Mouse (Mus musculus) intestine, embryonic 15.5 days (tissue): ENCODE measurements around the gene Sfn. TPM values are rescaled to one million over a fixed set of nuclear protein-coding genes. Genes with fewer than 3 reads are reported as not detected.

Experiments used
- ATAC-seq: fragments of 200-750 bp; cut with Nextera tagmentation; 2 replicates; pipeline ENCODE4 v1.8.0; 2017; ENCODE audit warnings: moderate TSS enrichment, moderate library complexity
- H3K27ac ChIP-seq: fragments of 300-500 bp; sonication (generic); 2 replicates; pipeline ENCODE4 v1.5.1; 2015; ENCODE audit warnings: mild to moderate bottlenecking, inconsistent platforms
- H3K27me3 ChIP-seq: fragments of 300-500 bp; sonication (generic); replicated peaks from 2 replicates; pipeline ENCODE4 v1.6.1; 2015; ENCODE audit warnings: inconsistent platforms
- H3K36me3 ChIP-seq: fragments of 300-500 bp; sonication (generic); 2 replicates; pipeline ENCODE4 v1.6.1; 2015; ENCODE audit warnings: inconsistent platforms
- H3K4me1 ChIP-seq: fragments of 300-500 bp; sonication (generic); replicated peaks from 2 replicates; pipeline ENCODE4 v1.6.1; 2015; ENCODE audit warnings: inconsistent platforms
- H3K4me2 ChIP-seq: fragments of 300-500 bp; sonication (generic); replicated peaks from 2 replicates; pipeline ENCODE4 v1.6.1; 2015; ENCODE audit warnings: mild to moderate bottlenecking, inconsistent platforms
- H3K4me3 ChIP-seq: fragments of 300-500 bp; sonication (generic); replicated peaks from 2 replicates; pipeline ENCODE4 v1.5.1; 2015; ENCODE audit warnings: inconsistent platforms
- H3K9ac ChIP-seq: fragments of 300-500 bp; sonication (generic); 2 replicates; pipeline ENCODE4 v1.6.1; 2015; ENCODE audit warnings: inconsistent platforms
- H3K9me3 ChIP-seq: fragments of 300-500 bp; sonication (generic); 2 replicates; pipeline ENCODE4 v1.6.1; 2016; ENCODE audit warnings: inconsistent platforms
- WGBS: fragments of 180-500 bp; shearing (Covaris S2); methylation state at CpG from one replicate; pipeline ENCODE4 v1.1.7; 2015; 5-methylcytosine and 5-hydroxymethylcytosine counted together
- polyA plus RNA-seq: library from polyadenylated mRNA; unstranded; fragments of >200 nt; fragmentation: Nextera tagmentation; extraction: Ambion mirVana; gene quantifications from 2 replicates; pipeline ENCODE4 v1.2.1, GENCODE M21; 2015

Gene Sfn
- polyA plus RNA-seq, 1 experiment from 2014 or later, result 47.4 TPM

DNA sequence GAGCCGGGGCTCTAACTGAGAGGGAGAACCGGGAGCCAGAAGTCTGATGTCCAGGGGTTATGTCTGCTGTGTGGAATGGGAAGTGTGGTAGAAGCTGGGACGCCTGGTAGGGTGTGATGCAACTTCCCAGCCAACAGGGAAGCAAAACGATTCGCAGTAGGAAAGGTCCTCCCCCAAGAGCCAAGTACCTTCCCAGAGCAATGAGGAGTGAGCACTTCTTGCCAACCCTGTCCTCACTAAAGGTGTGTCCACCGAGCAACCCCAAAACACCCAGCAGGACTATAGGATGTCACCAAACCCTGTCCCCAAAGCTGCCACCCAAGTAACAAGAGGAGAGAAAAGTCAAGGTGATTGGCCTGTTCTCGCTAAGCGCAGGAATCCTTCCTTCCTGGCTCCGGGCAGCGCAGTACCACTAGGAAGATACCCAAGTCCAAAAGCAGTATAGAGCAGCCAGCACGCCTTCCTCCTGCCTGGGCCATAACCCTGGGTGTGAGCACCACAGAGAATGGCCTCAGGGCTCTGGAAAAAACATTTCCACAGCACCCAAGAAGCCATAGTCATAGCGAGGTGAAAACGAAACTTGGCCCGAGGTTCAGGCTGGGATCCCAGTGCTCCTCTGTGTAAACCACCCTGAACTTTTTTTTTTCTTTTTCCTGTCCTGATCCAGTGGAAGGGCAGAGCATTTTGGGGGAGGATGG lies 29.3 kb upstream of the Sfn start:
- Histone ChIP-seq H3K4me2 (peak overlapping the region; percentile 89), H3K9me3 (no peaks in the 10 kb centered on the region), H3K27ac (no peak overlapping the region), H3K4me1 (peaks cover 10% of the 10 kb centered on the region), H3K4me3 (no peak overlapping the region), H3K27me3 (no peaks in the 10 kb centered on the region), H3K9ac (no peak overlapping the region), H3K36me3 (no peaks in the 10 kb centered on the region)
- 74% methylated on average over 14 of the region's 14 CpGs for WGBS
- ATAC-seq, result no peak

DNA sequence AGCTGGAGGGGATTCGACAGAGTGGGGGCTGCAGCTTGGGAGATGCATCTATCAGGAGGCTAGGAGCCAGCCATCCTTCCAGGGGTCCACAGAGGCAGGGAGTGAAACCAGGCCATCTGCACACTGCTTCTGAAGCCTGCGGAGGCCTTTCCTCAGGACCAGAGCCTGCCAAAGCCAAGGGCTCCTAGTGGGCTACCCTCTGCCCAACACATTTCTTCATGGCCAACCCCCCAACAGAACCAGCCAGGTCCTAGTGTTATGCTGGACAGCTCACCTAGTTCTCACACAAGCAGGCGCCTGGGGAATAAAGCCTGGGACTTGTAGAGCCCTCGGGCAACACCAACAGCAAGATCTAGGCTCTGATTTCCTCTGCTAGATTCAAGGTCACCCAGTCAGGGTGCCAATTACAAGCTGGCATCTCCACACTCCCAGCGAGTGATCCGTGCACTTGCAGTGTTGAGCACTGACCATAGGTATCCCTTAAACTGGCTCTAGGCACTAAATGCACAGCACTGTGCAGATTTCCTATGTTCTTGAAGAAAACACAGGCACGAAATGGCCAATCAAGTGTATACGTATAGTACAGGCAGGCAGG lies 28.5 kb upstream of the Sfn start:
- H3K27ac ChIP-seq, result no peak overlapping the region
- no peak for ATAC-seq
- no peak overlapping the region for H3K4me2 ChIP-seq
- H3K27me3 ChIP-seq, result no peaks in the 10 kb centered on the region
- H3K9me3 ChIP-seq, result no peaks in the 10 kb centered on the region
- H3K36me3 ChIP-seq, result no peaks in the 10 kb centered on the region
- WGBS, result 88% methylated on average over 8 of the region's 8 CpGs
- H3K4me1 ChIP-seq, result peaks cover 10% of the 10 kb centered on the region
- H3K4me3 ChIP-seq, result no peak overlapping the region
- no peak overlapping the region for H3K9ac ChIP-seq

DNA sequence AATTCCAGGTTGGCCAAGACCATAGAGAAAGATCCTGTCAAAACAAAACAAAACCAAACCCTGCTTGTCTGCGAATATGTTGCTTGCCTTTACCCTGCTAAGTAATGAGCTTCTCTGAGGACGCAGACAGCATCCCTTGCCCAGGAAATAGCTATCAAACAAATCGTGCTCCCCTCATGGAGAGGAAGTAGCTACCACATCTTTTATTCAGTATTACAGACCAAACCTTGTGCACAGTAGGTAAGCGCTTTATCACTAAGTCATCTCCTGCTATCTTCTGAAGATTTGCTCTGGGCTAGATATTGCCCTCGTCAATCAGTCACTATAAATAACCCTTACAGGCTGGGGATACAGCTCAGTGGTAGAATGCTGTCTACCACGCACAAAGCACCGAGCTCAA lies 27.2 kb upstream of the Sfn start:
- Histone ChIP-seq H3K4me3 (no peak overlapping the region), H3K36me3 (0 out of 2 replicates have a peak, but pooled peaks cover 3% of the 10 kb centered on the region), H3K27ac (no peak overlapping the region), H3K4me2 (no peak overlapping the region), H3K27me3 (no peaks in the 10 kb centered on the region), H3K9ac (no peak overlapping the region), H3K9me3 (no peaks in the 10 kb centered on the region), H3K4me1 (peaks cover 10% of the 10 kb centered on the region)
- WGBS, result 82% methylated on average over 7 of the region's 7 CpGs
- ATAC-seq, result no peak

DNA sequence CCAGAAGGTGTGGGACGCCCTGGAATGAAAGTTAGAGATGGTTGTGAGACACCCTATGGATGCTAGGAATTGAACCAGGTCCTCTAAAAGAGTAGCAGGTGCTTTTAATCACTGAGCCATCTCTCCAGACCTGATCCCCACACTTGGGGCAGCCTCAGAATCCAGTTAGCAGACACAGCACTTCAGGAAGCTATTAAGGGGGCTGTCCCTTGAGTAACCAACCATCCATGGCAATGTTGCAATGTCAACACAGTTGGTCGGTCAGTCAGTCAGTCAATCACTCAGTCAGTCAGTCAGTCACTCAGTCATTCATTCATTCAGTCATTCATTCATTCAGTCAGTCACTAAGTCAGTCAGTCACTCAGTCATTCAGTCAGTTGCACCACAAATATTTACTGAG lies 26.5 kb upstream of the Sfn start:
- H3K4me3 ChIP-seq, result no peak overlapping the region
- H3K27me3 ChIP-seq, result no peaks in the 10 kb centered on the region
- ATAC-seq, result no peak
- H3K36me3 ChIP-seq, result 0 out of 2 replicates have a peak, but pooled peaks cover 3% of the 10 kb centered on the region
- no peak overlapping the region for H3K27ac ChIP-seq
- H3K4me2 ChIP-seq, result no peak overlapping the region
- peaks cover 10% of the 10 kb centered on the region for H3K4me1 ChIP-seq
- H3K9ac ChIP-seq, result no peak overlapping the region
- WGBS, result 79% methylated on average over 2 of the region's 2 CpGs
- no peaks in the 10 kb centered on the region for H3K9me3 ChIP-seq

DNA sequence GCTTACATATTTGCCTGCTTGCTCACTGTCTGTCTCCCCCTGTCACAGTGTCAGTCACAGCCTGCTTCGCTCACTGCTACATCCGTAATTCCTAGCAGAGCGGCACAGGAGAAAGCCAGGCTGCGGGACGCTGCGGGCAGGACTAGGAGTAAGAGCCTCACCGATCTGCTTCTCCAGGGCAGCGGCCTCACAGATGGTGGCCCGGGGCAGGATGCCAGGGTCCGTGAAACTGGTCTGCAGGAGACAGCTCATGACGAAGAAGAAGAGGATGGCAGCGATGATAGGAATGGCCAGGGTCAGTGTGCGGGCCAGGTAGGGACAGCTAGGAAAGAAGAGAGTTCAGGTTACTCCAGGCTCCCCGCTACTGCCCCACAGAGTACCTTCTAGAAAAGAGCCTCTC lies 25.1 kb upstream of the Sfn start:
- H3K36me3 ChIP-seq, result 0 out of 2 replicates have a peak, but pooled peaks cover 3% of the 10 kb centered on the region
- peaks cover 3% of the 10 kb centered on the region for H3K4me1 ChIP-seq
- H3K27ac ChIP-seq, result no peak overlapping the region
- 96% methylated on average over 14 of the region's 14 CpGs for WGBS
- H3K4me3 ChIP-seq, result no peak overlapping the region
- ATAC-seq, result no peak
- H3K4me2 ChIP-seq, result no peak overlapping the region
- no peaks in the 10 kb centered on the region for H3K9me3 ChIP-seq
- H3K27me3 ChIP-seq, result no peaks in the 10 kb centered on the region
- H3K9ac ChIP-seq, result no peak overlapping the region

DNA sequence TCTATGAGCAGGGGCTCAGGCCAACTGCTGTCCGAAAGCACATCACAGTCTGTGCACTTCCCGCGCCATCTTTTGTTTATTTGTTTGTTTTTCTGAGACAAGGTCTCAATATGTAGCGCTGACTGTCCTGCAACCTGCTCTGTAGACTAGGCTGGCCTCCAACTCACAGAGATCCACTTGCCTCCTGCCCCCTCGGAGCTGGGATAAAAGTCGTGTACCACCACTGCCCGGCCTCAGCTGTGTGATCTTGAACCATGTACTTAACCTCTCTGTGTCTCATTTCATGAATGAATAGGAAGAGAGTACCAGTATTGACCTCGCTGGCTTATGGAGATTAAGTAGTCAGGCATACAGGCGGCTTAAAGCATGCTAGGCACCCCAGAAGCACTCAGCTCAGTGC lies 24.7 kb upstream of the Sfn start:
- Histone ChIP-seq H3K27ac (no peak overlapping the region), H3K4me3 (no peak overlapping the region), H3K4me1 (no peaks in the 10 kb centered on the region; the same call in 1 of the 2 replicates), H3K4me2 (no peak overlapping the region), H3K9ac (no peak overlapping the region), H3K36me3 (0 out of 2 replicates have a peak, but pooled peaks cover 3% of the 10 kb centered on the region), H3K9me3 (no peaks in the 10 kb centered on the region), H3K27me3 (no peaks in the 10 kb centered on the region)
- ATAC-seq, result no peak
- 93% methylated on average over 9 of the region's 9 CpGs for WGBS

DNA sequence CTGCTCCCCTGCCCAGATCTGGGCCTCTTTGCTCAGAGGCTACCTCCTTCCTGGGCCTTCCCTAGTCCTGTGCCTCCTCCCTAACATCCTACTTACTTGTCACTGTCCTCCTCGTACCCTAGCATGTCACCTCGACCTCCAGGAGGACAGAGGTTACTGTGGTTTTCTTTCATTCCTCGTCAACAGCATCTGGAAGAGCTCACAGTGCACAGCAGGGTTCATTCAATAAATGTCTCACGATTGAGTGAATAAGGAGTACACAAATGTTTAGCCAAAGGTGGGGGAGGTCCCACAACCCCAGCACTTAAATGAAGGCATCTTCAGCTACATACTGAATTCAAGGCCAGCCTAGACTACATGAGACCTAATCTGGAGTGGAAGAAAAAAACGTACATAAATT lies 24.3 kb upstream of the Sfn start:
- WGBS, result 74% methylated on average over 5 of the region's 5 CpGs
- no peak overlapping the region for H3K4me3 ChIP-seq
- no peak for ATAC-seq
- no peaks in the 10 kb centered on the region for H3K9me3 ChIP-seq
- H3K27ac ChIP-seq, result 0 out of 2 replicates have a peak overlapping the region, but pooled peaks have one; percentile 3
- 0 out of 2 replicates have a peak, but pooled peaks cover 3% of the 10 kb centered on the region for H3K36me3 ChIP-seq
- H3K4me1 ChIP-seq, result no peaks in the 10 kb centered on the region; the same call in 1 of the 2 replicates
- H3K9ac ChIP-seq, result no peak overlapping the region
- H3K4me2 ChIP-seq, result no peak overlapping the region
- H3K27me3 ChIP-seq, result no peaks in the 10 kb centered on the region

DNA sequence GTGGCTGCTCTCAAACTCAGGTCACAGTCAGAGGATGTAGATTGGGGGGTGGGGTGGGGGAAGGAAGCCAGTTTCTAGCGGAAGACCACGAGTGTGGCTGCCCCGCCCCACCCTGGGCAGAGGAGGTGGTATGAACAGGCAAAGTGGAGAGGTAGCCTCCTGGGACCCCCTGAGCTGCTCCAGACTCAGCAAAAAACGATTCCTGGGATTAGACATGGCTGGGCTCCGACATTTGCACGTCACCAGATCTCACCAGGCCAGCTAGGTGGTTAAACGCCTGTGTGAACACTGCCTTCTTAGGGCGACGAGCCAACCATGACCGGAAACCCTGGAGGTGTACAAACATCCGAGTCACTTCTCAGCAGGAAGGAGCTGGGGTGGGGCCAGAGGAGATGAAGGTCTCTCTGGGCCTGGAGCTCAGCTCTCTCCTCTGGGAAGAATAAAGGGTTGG lies 23.7 kb upstream of the Sfn start:
- Histone ChIP-seq H3K4me2 (no peak overlapping the region), H3K36me3 (0 out of 2 replicates have a peak, but pooled peaks cover 3% of the 10 kb centered on the region), H3K4me3 (no peak overlapping the region), H3K9ac (no peak overlapping the region), H3K27ac (0 out of 2 replicates have a peak overlapping the region, but pooled peaks have one; percentile 3), H3K9me3 (no peaks in the 10 kb centered on the region), H3K4me1 (no peaks in the 10 kb centered on the region), H3K27me3 (no peaks in the 10 kb centered on the region)
- 73% methylated on average over 11 of the region's 11 CpGs for WGBS
- 0 out of 2 replicates have a peak, but pooled peaks have one; percentile 23 for ATAC-seq

DNA sequence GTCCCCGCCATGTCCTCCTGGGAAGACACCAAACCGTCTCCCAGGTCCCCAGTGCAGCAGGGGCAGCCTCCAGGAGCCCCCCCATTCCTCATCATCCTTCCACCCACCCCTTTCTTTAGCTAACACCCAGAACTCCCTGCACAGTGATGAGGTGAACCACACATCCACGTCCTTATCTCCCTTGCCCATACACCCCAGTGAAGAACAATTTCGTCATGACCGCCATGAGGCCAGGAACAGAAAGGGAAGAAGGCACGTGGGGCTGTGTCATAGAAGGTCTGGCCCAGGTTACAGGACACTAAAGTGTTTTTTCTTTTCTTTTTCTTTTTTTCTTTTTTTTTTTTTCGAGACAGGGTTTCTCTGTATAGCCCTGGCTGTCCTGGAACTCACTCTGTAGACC lies 22.9 kb upstream of the Sfn start:
- Histone ChIP-seq H3K4me2 (no peak overlapping the region), H3K36me3 (0 out of 2 replicates have a peak, but pooled peaks cover 3% of the 10 kb centered on the region), H3K27me3 (no peaks in the 10 kb centered on the region), H3K9me3 (no peaks in the 10 kb centered on the region), H3K4me1 (no peaks in the 10 kb centered on the region), H3K9ac (no peak overlapping the region), H3K27ac (no peak overlapping the region), H3K4me3 (no peak overlapping the region)
- 88% methylated on average over 7 of the region's 7 CpGs for WGBS
- no peak for ATAC-seq

DNA sequence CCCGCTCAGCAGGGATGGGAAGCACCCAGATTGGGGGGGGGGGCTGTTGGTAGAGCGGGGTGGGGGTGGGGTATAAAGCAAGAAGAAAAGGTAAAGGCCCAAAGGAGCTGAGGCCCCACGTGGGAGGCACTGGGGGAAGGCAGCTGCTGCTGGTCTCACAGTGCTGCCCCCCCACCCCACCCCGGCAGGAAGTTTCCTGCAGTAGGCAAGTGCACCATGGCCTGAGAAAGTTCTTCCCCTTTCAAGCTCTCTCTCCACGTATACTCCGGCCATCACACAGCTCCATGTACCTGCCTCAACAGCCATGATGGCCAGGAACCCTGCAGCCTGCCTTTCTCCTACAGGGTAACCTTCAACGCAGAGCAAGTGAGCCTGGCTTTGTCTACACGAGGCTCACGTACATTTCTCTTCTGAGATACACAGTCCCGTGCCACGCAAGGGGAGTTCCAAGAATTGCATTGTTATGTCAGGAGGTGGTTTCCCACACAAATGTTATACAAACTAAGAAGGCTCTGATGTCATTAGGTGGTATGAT lies 20.3 kb upstream of the Sfn start:
- H3K27ac ChIP-seq, result no peak overlapping the region
- no peaks in the 10 kb centered on the region for H3K27me3 ChIP-seq
- ATAC-seq, result no peak
- H3K9me3 ChIP-seq, result no peaks in the 10 kb centered on the region
- no peak overlapping the region for H3K4me3 ChIP-seq
- H3K4me1 ChIP-seq, result no peaks in the 10 kb centered on the region
- WGBS, result 77% methylated on average over 11 of the region's 11 CpGs
- H3K4me2 ChIP-seq, result no peak overlapping the region
- 0 out of 2 replicates have a peak, but pooled peaks cover 3% of the 10 kb centered on the region for H3K36me3 ChIP-seq
- no peak overlapping the region for H3K9ac ChIP-seq

DNA sequence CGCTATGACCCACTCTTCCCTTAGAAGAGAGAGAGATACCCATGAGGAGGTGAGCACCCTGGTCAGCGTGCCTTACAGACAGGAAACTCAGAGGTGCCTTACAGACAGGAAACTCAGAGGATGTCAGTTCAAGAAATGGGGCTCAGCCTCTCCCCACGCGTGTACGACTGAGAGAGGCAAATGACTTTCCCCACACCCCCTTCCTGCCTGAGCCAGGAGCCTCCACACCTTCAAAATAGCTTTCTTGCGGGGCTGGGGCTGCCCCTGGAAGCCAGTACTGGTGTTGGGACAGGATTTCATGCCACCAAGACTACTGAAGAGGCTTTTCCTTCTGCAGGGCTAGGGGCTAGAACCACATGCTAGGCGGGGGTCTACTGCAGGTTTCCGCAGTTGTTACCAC lies 18.7 kb upstream of the Sfn start:
- H3K4me2 ChIP-seq, result no peak overlapping the region
- no peaks in the 10 kb centered on the region for H3K27me3 ChIP-seq
- WGBS, result 91% methylated on average over 8 of the region's 8 CpGs
- no peaks in the 10 kb centered on the region for H3K9me3 ChIP-seq
- no peak overlapping the region for H3K4me3 ChIP-seq
- H3K9ac ChIP-seq, result no peak overlapping the region
- no peak overlapping the region for H3K27ac ChIP-seq
- 0 out of 2 replicates have a peak, but pooled peaks cover 3% of the 10 kb centered on the region for H3K36me3 ChIP-seq
- no peaks in the 10 kb centered on the region for H3K4me1 ChIP-seq
- ATAC-seq, result no peak

DNA sequence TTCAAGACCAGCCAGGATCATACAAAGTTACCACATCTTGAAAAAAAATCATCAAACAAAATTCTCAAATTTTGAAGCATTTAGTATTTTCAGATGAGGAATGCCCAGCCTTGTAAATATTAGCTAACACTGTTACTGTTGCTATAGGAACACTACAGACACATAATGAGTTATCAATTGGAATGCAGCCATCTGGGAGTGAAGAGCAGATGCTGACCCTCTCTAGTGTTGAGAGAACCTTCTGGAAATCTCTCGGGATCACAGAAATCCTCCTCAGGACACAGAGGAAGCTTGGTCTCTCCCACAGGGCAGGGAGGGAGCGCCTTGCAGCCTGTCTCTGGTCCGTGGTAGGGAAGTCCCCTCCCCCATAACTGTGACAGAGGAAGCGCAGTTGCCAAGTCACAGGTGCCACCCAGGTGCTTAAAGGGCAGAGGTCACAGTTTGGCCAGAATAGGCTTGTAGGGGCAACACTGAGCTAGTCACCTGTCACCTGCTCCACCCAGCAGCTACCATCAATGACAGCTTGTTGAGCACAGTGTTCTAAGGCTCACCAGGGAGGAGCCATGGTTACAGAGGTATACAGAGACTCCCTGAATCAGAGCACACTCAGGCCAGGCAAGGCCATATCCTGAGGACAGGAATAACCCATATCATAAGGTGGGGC lies 17.6 kb upstream of the Sfn start:
- no peak for ATAC-seq
- Histone ChIP-seq H3K4me1 (no peaks in the 10 kb centered on the region), H3K27me3 (no peaks in the 10 kb centered on the region), H3K4me2 (no peak overlapping the region), H3K27ac (no peak overlapping the region), H3K4me3 (no peak overlapping the region), H3K9ac (no peak overlapping the region), H3K9me3 (no peaks in the 10 kb centered on the region), H3K36me3 (peaks cover 3% of the 10 kb centered on the region; the same call in 1 of the 2 replicates)
- WGBS, result 69% methylated on average over 4 of the region's 4 CpGs
